ENCODE assay signal across 8 mouse cellular contexts in genomic region chr17:83705352-83706115, GRCm38 (mm10). TPM values are rescaled to one million over a fixed set of nuclear protein-coding genes. Genes with fewer than 3 reads are reported as not detected.
DNase-seq lines count a peak whose midpoint lies in the region; ATAC-seq and TF ChIP-seq lines count a peak whose summit lies in the region.

No protein-coding gene starts in this region.

- H3K9me3 ChIP-seq in MEL (replicated peaks; ENCODE audit: insufficient read depth, low read length) = no peaks in the 10 kb centered on the region
- H3K9me3 ChIP-seq in limb, embryonic 11.5 days (ENCODE audit: control insufficient read depth, low read length) = no peaks in the 10 kb centered on the region
- H3K9me3 ChIP-seq in midbrain, embryonic 11.5 days (ENCODE audit: control insufficient read depth, low read length) = no peaks in the 10 kb centered on the region
- no peaks in the 10 kb centered on the region for H3K9me3 ChIP-seq in stomach, embryonic 14.5 days (ENCODE audit: control insufficient read depth, low read depth, low read length)

- peaks cover 20% of the 10 kb centered on the region for H3K79me2 ChIP-seq in MEL (ENCODE audit: control insufficient read depth, insufficient read depth, low read length, poor library complexity)

- 3% methylated on average over 31 of the region's 38 CpGs for WGBS in limb, embryonic 11.5 days
- WGBS in midbrain, embryonic 11.5 days = under 1% methylated on average over 31 of the region's 38 CpGs
- WGBS in stomach, embryonic 14.5 days = 4% methylated on average over 34 of the region's 38 CpGs

- TF ChIP-seq RAD21 in MEL (IDR thresholded peaks at IDR 0.05; ENCODE audit: low read depth, low read length) = no peak

- peak; percentile 69 for ATAC-seq in limb, embryonic 11.5 days (ENCODE audit: insufficient number of reproducible peaks, low FRiP score, low TSS enrichment, low read depth)
- peak; percentile 77 for ATAC-seq in midbrain, embryonic 11.5 days (ENCODE audit: low FRiP score)
- ATAC-seq in stomach, embryonic 14.5 days (ENCODE audit: insufficient number of reproducible peaks, insufficient read depth, low FRiP score, low read depth) = peak; percentile 77

- peaks cover 0 to 21% of the 10 kb centered on the region in 2 experiments; a peak in 2 of 4 replicates for H3K36me3 ChIP-seq in MEL (ENCODE audit: control insufficient read depth in 1 of 2, insufficient read depth in 2 of 2, low read length in 2 of 2)
- H3K36me3 ChIP-seq in limb, embryonic 11.5 days (ENCODE audit: control insufficient read depth, insufficient read depth, low read length) = peaks cover 1% of the 10 kb centered on the region; the same call in 1 of the 2 replicates
- H3K36me3 ChIP-seq in midbrain, embryonic 11.5 days (ENCODE audit: control insufficient read depth, insufficient read depth, low read length) = no peaks in the 10 kb centered on the region
- peaks cover 7% of the 10 kb centered on the region; the same call in 1 of the 2 replicates for H3K36me3 ChIP-seq in stomach, embryonic 14.5 days (ENCODE audit: control insufficient read depth, insufficient read depth, low read length)

- peak overlapping the region; percentile 94 for H3K9ac ChIP-seq in MEL (ENCODE audit: control insufficient read depth, low read depth, low read length, poor library complexity, severe bottlenecking)
- H3K9ac ChIP-seq in limb, embryonic 11.5 days (ENCODE audit: low read length) = peak overlapping the region; percentile 95
- peak overlapping the region; percentile 95 for H3K9ac ChIP-seq in midbrain, embryonic 11.5 days (ENCODE audit: low read length)
- H3K9ac ChIP-seq in stomach, embryonic 14.5 days (replicated peaks; ENCODE audit: low read depth, low read length) = peak overlapping the region; percentile 94

- H3K4me1 ChIP-seq in MEL (ENCODE audit: control insufficient read depth in 1 of 2, insufficient read depth in 2 of 2, low read length in 2 of 2) = peaks cover 8 to 28% of the 10 kb centered on the region in 2 experiments
- 0 out of 2 replicates have a peak, but pooled peaks cover 5% of the 10 kb centered on the region for H3K4me1 ChIP-seq in limb, embryonic 11.5 days (ENCODE audit: control insufficient read depth, insufficient read depth, low read length)
- 0 out of 2 replicates have a peak, but pooled peaks cover 2% of the 10 kb centered on the region for H3K4me1 ChIP-seq in midbrain, embryonic 11.5 days (ENCODE audit: control insufficient read depth, insufficient read depth, low read length)
- H3K4me1 ChIP-seq in stomach, embryonic 14.5 days (ENCODE audit: control insufficient read depth, insufficient read depth, low read length) = peaks cover 8% of the 10 kb centered on the region; the same call in 1 of the 2 replicates

- peak in 1 of 2 experiments; percentile 37; a peak in 1 of 4 replicates for TF ChIP-seq POLR2A in MEL (IDR thresholded peaks at IDR 0.05; ENCODE audit: control insufficient read depth in 1 of 2, insufficient read depth in 1 of 2, low read depth in 1 of 2, low read length in 2 of 2, poor library complexity in 1 of 2)

- H3K27me3 ChIP-seq in MEL (ENCODE audit: control insufficient read depth in 1 of 2, insufficient read depth in 2 of 2, low read length in 2 of 2) = no peaks in the 10 kb centered on the region
- H3K27me3 ChIP-seq in limb, embryonic 11.5 days (ENCODE audit: control insufficient read depth, insufficient read depth, low read length) = no peaks in the 10 kb centered on the region
- no peaks in the 10 kb centered on the region for H3K27me3 ChIP-seq in midbrain, embryonic 11.5 days (ENCODE audit: control insufficient read depth, insufficient read depth, low read length)
- H3K27me3 ChIP-seq in stomach, embryonic 14.5 days (ENCODE audit: control insufficient read depth, insufficient read depth, low read length) = no peaks in the 10 kb centered on the region

- DNase-seq in 3134 (ENCODE audit: extremely low read depth, insufficient read length, low spot score) (peak; percentile 76), MEL (ENCODE audit: low read depth, low spot score) (peak; percentile 75)
- DNase-seq in cerebellum, adult 18-20 months = peak; percentile 56 to 66
- peak; percentile 70 for DNase-seq in forelimb bud, embryonic 11.5 days (ENCODE audit: low read depth, low spot score)
- DNase-seq in hindlimb bud, embryonic 11.5 days (ENCODE audit: extremely low spot score, low read depth, low spot score) = peak; percentile 49
- DNase-seq in limb, embryonic 11.5 days (ENCODE audit: low spot score) = peak; percentile 75
- peak; percentile 96 for DNase-seq in midbrain, embryonic 11.5 days (ENCODE audit: low spot score, missing footprints)

- peak overlapping the region; percentile 33 for H3K27ac ChIP-seq in MEL (ENCODE audit: control insufficient read depth, low read depth, low read length)
- peak overlapping the region; percentile 91 for H3K27ac ChIP-seq in limb, embryonic 11.5 days (replicated peaks; ENCODE audit: low read depth, low read length)
- peak overlapping the region; percentile 71 for H3K27ac ChIP-seq in midbrain, embryonic 11.5 days (ENCODE audit: low read depth, low read length)
- H3K27ac ChIP-seq in stomach, embryonic 14.5 days (ENCODE audit: low read length) = peak overlapping the region; percentile 98

- H3K4me2 ChIP-seq in limb, embryonic 11.5 days (ENCODE audit: low read depth, severe bottlenecking) = peak overlapping the region; percentile 86
- H3K4me2 ChIP-seq in midbrain, embryonic 11.5 days = peak overlapping the region; percentile 88
- H3K4me2 ChIP-seq in stomach, embryonic 14.5 days (replicated peaks; ENCODE audit: low read depth, low read length) = peak overlapping the region; percentile 85

- peak overlapping the region; percentile 63 to 98; a peak in 3 of 4 replicates for H3K4me3 ChIP-seq in MEL (ENCODE audit: control insufficient read depth in 1 of 2, insufficient read depth in 1 of 2, low read depth in 2 of 2, low read length in 2 of 2)
- peak overlapping the region; percentile 83 for H3K4me3 ChIP-seq in limb, embryonic 11.5 days (ENCODE audit: low read depth, low read length)
- H3K4me3 ChIP-seq in midbrain, embryonic 11.5 days (ENCODE audit: low read depth, low read length) = peak overlapping the region; percentile 81
- H3K4me3 ChIP-seq in stomach, embryonic 14.5 days (ENCODE audit: low read depth, low read length) = peak overlapping the region; percentile 82

- TF ChIP-seq EP300 in MEL (IDR thresholded peaks at IDR 0.05; ENCODE audit: low read depth in 1 of 2, low read length in 2 of 2) = no peak

- TF ChIP-seq CTCF in MEL (IDR thresholded peaks at IDR 0.05 in 2 of 3, conservative IDR thresholded peaks at IDR 0.05 in 1 of 3; ENCODE audit: control insufficient read depth in 1 of 3, insufficient read depth in 1 of 3, low read depth in 2 of 3, low read length in 3 of 3, poor library complexity in 1 of 3, severe bottlenecking in 1 of 3) = no peak

TF ChIP-seq in MEL, 35 proteins besides CTCF, POLR2A, EP300 and RAD21:
- TF ChIP-seq NELFE (IDR thresholded peaks at IDR 0.05; ENCODE audit: low read depth, low read length) = no peak
- 0 out of 2 replicates have a peak, but pooled peaks have one; percentile 16 for TF ChIP-seq ZNF384 (IDR thresholded peaks at IDR 0.05; ENCODE audit: low read depth, low read length)
- peak; percentile 60; the same call in 1 of the 2 replicates for TF ChIP-seq ZMIZ1 (IDR thresholded peaks at IDR 0.05; ENCODE audit: low read depth, low read length)
- no peak for TF ChIP-seq CHD2 (IDR thresholded peaks at IDR 0.05; ENCODE audit: low read length)
- TF ChIP-seq E2F4 (IDR thresholded peaks at IDR 0.05; ENCODE audit: borderline replicate concordance, low read depth, low read length) = no peak
- no peak for TF ChIP-seq SIN3A (IDR thresholded peaks at IDR 0.05; ENCODE audit: low read length)
- no peak for TF ChIP-seq MEF2A (IDR thresholded peaks at IDR 0.05; ENCODE audit: extremely low read depth, insufficient replicate concordance, low read depth, low read length, poor library complexity, severe bottlenecking)
- TF ChIP-seq ETS1 (IDR thresholded peaks at IDR 0.05; ENCODE audit: low read depth, low read length) = no peak
- no peak for TF ChIP-seq HCFC1 (IDR thresholded peaks at IDR 0.05; ENCODE audit: low read depth, low read length)
- peak; percentile 62; the same call in 1 of the 2 replicates for TF ChIP-seq MAX (IDR thresholded peaks at IDR 0.05; ENCODE audit: low read length)
- no peak for TF ChIP-seq GATA1 (IDR thresholded peaks at IDR 0.05; ENCODE audit: low read depth, low read length)
- TF ChIP-seq MAZ (IDR thresholded peaks at IDR 0.05; ENCODE audit: low read depth, low read length) = no peak
- no peak for TF ChIP-seq USF1 (IDR thresholded peaks at IDR 0.05; ENCODE audit: low read depth, low read length)

RNA-seq across cellular contexts. Expression of gene Mta3, which starts 0.4 kb away (rescaled TPM):
- total RNA-seq in MEL (2012; rRNA removed) = 25.1 and 28.8 TPM in 2 replicates
- polyA plus RNA-seq in MEL (2012; ENCODE audit: insufficient read depth in 1 of 2, insufficient read length in 2 of 2, low read depth in 1 of 2, low replicate concordance in 2 of 2, missing spikeins in 1 of 2) = 10 to 100 TPM in 1 of 2 experiments, not detected in 1; 58.2 TPM
- 42.4 and 44.6 TPM in 2 replicates for polyA plus RNA-seq in limb, embryonic 11.5 days (2014; fragmentation: Nextera tagmentation; extraction: Ambion mirVana)
- 28.8 and 31.1 TPM in 2 replicates for polyA plus RNA-seq in midbrain, embryonic 11.5 days (2014; fragmentation: Nextera tagmentation; extraction: Ambion mirVana)
- 36.1 and 38.1 TPM in 2 replicates for polyA plus RNA-seq in stomach, embryonic 14.5 days (2014; fragmentation: Nextera tagmentation; extraction: Ambion mirVana)

Comparison
In these comparisons a context has a peak if more than half of its experiments do, and no peak if none do; other contexts are left out.
1. Peak in every context shown above with its lines: DNase-seq, ATAC-seq, H3K4me3 ChIP-seq and H3K27ac ChIP-seq.
2. H3K27ac ChIP-seq: peak in every context shown above with its lines; median percentile 98 in stomach, embryonic 14.5 days; 91 in limb, embryonic 11.5 days; 71 in midbrain, embryonic 11.5 days; 33 in MEL.